Mouse (Mus musculus) gastrocnemius, adult 8-10 months (tissue): Measurements from ENCODE around the gene Scarf2. TPM values are rescaled to one million over a fixed set of nuclear protein-coding genes. Genes with fewer than 3 reads are reported as not detected.

ENCODE experiments used
- DNase-seq, 2 experiments: peaks; one replicate each; pipeline ENCODE4 v3.0.0; 2022; ENCODE audit warnings: low spot score in 2 of 2
- total RNA-seq, 4 experiments: library from RNA; stranded (reverse); gene quantifications; 2 replicates each; pipeline ENCODE4 v1.2.4; 2022

Scarf2 gene
- total RNA-seq, 4 experiments from 2014 or later: 1.1 to 3.3 (median 2.4) TPM

- no peak for DNase-seq
Observed at GRCm38 (mm10) chr16:17830385-17831178, 33.5 kb downstream of the Scarf2 start.

GRCm38 (mm10) chr16:17831781-17832180 lies 34.7 kb downstream of the Scarf2 start:
- no peak for DNase-seq

- DNase-seq: no peak
Observed at GRCm38 (mm10) chr16:17832821-17833220, 35.7 kb downstream of the Scarf2 start, which contains the start of gene B830017H08Rik. Gene B830017H08Rik, plus strand, starts transcription at chr16:17833121.

GRCm38 (mm10) chr16:17833321-17833680 lies 36.2 kb downstream of the Scarf2 start:
- DNase-seq: no peak

GRCm38 (mm10) chr16:17833681-17834399 lies 36.8 kb downstream of the Scarf2 start:
- DNase-seq: no peak

- no peak for DNase-seq
Observed at GRCm38 (mm10) chr16:17834543-17834942, 37.5 kb downstream of the Scarf2 start.

GRCm38 (mm10) chr16:17835481-17835880 lies 38.4 kb downstream of the Scarf2 start:
- no peak for DNase-seq

- DNase-seq: no peak
Observed at GRCm38 (mm10) chr16:17838051-17838450, 41.0 kb downstream of the Scarf2 start, which contains the start of gene Car15. Gene Car15, minus strand, starts transcription at chr16:17838364.

GRCm38 (mm10) chr16:17839976-17840375 lies 42.9 kb downstream of the Scarf2 start:
- DNase-seq: peak; percentile 39 to 72

- DNase-seq: no peak
Observed at GRCm38 (mm10) chr16:17842437-17842836, 45.4 kb downstream of the Scarf2 start.

GRCm38 (mm10) chr16:17843701-17844365 lies 46.8 kb downstream of the Scarf2 start:
- DNase-seq: no peak

- DNase-seq: no peak
Observed at GRCm38 (mm10) chr16:17848431-17848830, 51.3 kb downstream of the Scarf2 start.

- DNase-seq: no peak
Observed at GRCm38 (mm10) chr16:17848928-17849327, 51.8 kb downstream of the Scarf2 start.

GRCm38 (mm10) chr16:17849486-17849885 lies 52.4 kb downstream of the Scarf2 start:
- no peak for DNase-seq

- DNase-seq: no peak
Observed at GRCm38 (mm10) chr16:17851331-17851730, 54.2 kb downstream of the Scarf2 start.

- DNase-seq: no peak
Observed at GRCm38 (mm10) chr16:17851860-17852259, 54.8 kb downstream of the Scarf2 start.

- DNase-seq: no peak
Observed at GRCm38 (mm10) chr16:17853263-17853662, 56.2 kb downstream of the Scarf2 start.

GRCm38 (mm10) chr16:17857157-17857556 lies 60.1 kb downstream of the Scarf2 start:
- no peak for DNase-seq
